Mouse (Mus musculus): ENCODE results near the gene Acsl1.

The Acsl1 gene

DNA sequence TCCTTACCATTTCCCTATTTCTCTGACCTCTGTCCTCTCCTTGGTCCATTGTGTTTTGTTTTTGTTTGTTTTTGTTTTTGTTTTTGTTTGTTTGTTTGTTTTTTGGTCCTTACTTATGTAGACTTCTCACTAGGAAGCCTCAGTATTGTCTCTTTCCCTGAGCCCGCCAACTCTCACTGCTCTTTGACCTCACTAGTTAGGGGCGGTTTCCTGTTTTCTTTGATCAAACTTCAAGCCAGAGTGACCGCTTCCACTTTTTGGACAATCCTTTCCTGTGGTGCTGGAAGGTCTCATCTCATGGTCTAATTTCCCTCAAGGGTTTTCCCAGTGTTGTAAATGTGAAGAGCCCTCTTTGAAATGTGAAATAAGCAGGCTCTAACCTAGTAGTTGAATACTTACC, 33.4 kb downstream of the Acsl1 start:
- no peak for DNase-seq (ENCODE audit: low read depth, low spot score)

- no peak for DNase-seq (ENCODE audit: low read depth, low spot score)
Observed at GRCm38 (mm10) chr8:46508488-46509395, 37.9 kb downstream of the Acsl1 start.

GRCm38 (mm10) chr8:46509474-46509873, 38.6 kb downstream of the Acsl1 start:
- DNase-seq (ENCODE audit: low read depth, low spot score), result no peak

- no peak for DNase-seq (ENCODE audit: low read depth, low spot score)
Observed at GRCm38 (mm10) chr8:46511336-46511735, 40.5 kb downstream of the Acsl1 start.

DNA sequence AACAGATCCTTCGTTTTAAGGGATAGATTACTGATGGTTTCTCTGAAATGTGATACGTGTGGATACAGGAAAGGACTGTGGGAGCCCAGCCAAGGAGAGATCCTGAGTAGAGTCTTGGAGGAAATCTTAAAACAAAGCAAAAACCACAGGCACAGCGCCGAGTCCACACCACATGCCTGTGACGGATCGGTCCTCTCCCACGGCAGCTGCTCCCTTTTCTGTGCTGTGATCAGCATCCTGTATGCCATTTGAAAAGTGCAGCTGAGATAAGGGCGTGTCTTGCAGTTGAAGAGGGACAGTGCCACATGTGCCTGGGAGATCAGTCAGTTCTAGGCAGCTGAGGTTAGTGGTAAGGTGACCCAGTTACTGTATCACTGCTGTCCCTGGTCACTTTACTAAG, 41.7 kb downstream of the Acsl1 start:
- DNase-seq (ENCODE audit: low read depth, low spot score), result no peak

GRCm38 (mm10) chr8:46514027-46514426, 43.2 kb downstream of the Acsl1 start:
- DNase-seq (ENCODE audit: low read depth, low spot score), result no peak

GRCm38 (mm10) chr8:46520667-46521066, 49.8 kb downstream of the Acsl1 start:
- DNase-seq (ENCODE audit: low read depth, low spot score), result no peak

GRCm38 (mm10) chr8:46526098-46526497, 55.3 kb downstream of the Acsl1 start:
- no peak for DNase-seq (ENCODE audit: low read depth, low spot score)

DNA sequence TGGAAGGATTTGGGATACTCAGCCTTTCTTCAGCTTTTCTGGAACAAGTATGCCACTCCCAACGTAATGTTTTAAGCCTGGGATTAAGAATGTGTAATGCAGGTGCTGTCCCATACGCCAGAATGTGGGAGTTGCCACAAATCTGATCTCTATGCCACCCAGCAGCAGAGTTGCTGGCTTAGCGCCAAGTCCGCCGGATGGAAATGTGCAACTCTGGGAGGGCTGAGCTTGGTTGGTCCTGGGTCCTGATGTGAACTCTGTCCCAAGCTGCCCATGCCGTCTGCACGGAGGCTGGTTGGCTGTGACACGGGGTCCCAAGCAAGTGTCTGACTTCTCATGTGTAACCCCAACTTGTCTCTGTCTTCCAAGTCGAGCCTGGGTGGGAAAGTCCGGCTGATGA, 56.0 kb downstream of the Acsl1 start:
- no peak for DNase-seq (ENCODE audit: low read depth, low spot score)

GRCm38 (mm10) chr8:46529508-46529907, 58.7 kb downstream of the Acsl1 start:
- no peak for DNase-seq (ENCODE audit: low read depth, low spot score)

DNA sequence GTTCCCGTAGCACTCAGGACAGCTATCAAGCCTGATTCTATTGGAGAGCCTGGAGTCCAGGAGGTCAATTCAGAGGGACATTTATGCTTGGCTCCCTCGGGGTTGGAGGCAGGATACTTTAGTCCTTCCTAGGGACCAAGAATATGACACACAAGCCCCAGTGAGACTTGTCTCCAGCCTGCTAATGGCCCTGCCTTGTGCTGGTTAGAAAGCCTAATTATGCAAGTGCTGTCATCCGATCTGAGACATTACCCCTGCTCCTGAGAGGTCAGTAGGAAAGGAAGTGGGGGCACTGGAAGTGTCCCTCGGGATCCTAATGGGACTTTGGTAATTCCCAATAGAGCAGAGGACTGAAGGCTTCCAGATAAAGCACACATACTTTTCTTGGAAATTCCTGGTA, 59.7 kb downstream of the Acsl1 start:
- DNase-seq (ENCODE audit: low read depth, low spot score), result no peak

- DNase-seq (ENCODE audit: low read depth, low spot score), result no peak
Observed at GRCm38 (mm10) chr8:46533926-46534325, 63.1 kb downstream of the Acsl1 start.

- no peak for DNase-seq (ENCODE audit: low read depth, low spot score)
Observed at GRCm38 (mm10) chr8:46539701-46540100, 68.9 kb downstream of the Acsl1 start.

- DNase-seq (ENCODE audit: low read depth, low spot score), result no peak
Observed at GRCm38 (mm10) chr8:46543191-46543590, 72.4 kb downstream of the Acsl1 start.

DNA sequence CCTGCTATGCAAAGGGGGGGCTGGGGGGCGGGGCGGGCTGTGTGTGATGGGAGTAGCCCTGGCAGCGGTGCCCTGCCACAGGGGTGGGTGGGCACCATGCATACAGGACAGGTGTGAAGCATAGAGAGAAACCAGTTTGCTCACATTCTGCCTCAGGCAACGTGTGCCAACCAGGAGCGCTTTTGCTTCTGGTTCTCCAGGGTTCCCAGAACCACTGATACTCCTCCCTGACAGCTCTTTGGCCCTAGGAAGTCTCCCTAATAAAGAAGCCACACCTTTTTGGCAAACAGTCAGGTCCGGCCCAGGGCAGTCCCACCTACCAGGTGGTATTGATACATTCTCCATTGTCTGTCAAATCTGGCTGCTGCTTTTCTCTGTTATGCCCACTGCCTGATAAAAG, 72.8 kb downstream of the Acsl1 start:
- no peak for DNase-seq (ENCODE audit: low read depth, low spot score)

- no peak for DNase-seq (ENCODE audit: low read depth, low spot score)
Observed at GRCm38 (mm10) chr8:46545854-46546253, 75.0 kb downstream of the Acsl1 start.

GRCm38 (mm10) chr8:46546431-46547176, 75.8 kb downstream of the Acsl1 start:
- no peak for DNase-seq (ENCODE audit: low read depth, low spot score)

GRCm38 (mm10) chr8:46547245-46547644, 76.4 kb downstream of the Acsl1 start:
- DNase-seq (ENCODE audit: low read depth, low spot score), result peak; percentile 87

DNA sequence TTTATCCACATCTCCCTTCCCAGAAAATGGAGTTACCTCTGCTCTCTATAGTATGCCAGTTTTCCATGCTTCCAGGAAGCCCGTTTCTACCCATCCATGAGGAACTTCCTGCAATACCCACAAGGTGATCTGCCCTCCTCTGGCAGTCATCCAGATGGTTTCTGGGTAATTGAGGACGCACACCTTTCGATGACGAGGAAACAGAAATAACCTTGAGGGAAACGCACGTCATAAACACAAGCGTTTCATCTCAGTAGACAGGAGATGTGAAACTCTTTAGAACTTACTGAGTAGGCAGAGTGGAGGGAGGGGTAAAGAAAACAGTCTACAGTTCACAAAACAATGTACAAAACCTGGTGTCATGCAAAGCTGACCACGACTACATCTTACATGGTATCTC, 79.2 kb downstream of the Acsl1 start:
- no peak for DNase-seq (ENCODE audit: low read depth, low spot score)

- peak; percentile 68 for DNase-seq (ENCODE audit: low read depth, low spot score)
Observed at GRCm38 (mm10) chr8:46551029-46551428, 80.2 kb downstream of the Acsl1 start.

DNA sequence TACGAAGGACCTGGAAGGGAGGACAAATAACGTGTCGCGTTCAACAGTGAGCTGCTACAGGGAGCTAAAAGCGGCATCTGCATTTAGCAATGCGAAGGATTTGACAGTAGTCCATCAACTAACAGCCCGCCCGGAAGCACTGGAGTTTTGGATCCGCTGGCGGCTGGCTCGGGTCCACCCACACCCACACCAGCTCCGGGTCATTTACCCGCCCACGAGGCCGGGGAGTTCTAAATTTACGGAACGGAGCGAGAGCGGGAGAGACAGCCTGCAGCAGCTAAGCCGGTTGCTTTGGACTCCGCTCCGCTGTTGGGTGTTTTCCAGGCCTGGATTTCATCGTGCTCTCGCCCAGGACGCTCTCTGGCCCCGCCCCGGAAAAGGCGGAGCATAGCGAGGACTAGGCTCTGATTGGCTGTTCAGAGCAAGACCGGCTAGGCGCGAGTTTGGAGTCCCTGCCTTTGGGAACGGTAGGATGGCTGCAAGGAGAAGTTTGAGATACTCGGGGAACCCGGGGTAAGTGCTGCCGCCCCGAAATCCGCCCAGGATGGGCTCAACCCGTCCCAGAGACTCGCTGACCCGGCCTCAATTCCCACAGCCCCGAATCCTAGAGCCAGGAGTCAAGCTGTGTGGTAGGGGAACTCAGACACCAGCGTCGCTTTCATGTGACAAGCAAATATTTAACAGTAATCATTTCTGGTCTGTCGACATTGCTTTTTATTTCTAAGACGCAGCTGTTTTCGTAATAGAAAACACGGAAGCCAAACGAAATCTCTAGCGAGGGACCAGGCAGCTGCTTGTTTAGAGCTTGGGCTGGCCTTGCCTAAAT, 81.0 kb downstream of the Acsl1 start, which contains the start of gene Cenpu:
TSS of gene Cenpu (plus strand) at position 414 of the 826 bp plus-strand sequence.
- peak; percentile 100 for DNase-seq (ENCODE audit: low read depth, low spot score)

DNA sequence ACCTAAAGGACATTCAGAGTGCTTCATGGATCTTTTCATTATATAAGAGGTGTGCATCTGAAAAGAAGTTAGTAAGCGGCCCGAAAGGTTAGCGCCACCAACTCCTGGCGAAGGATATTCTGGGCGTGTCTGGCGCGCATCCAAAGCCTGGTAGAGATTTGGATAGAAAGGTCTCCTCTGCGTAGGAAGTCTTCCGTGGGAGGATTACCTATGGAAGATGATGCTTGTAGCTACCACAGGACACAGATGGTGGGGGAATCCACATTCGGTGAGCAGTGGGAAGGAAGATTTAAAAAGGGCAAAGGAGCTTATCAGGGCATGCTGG, 81.6 kb downstream of the Acsl1 start:
- peak; percentile 64 for DNase-seq (ENCODE audit: low read depth, low spot score)

Measured in 3T3-L1 (cell line).